Mouse (Mus musculus): ENCODE measurements at regions not wholly inside any gene's neighbourhood (a gene's known extent, or its start where the extent isn't known, plus 50 kb on each side); places are given as distances from the start of the nearest gene placed in this dataset.

- no peak overlapping the region for H3K4me2 ChIP-seq (ENCODE audit: low read depth, severe bottlenecking)
- no peaks in the 10 kb centered on the region for H3K9me3 ChIP-seq (ENCODE audit: control insufficient read depth, low read length)
- H3K27ac ChIP-seq (replicated peaks; ENCODE audit: low read depth, low read length) = no peak overlapping the region
- no peaks in the 10 kb centered on the region for H3K4me1 ChIP-seq (ENCODE audit: control insufficient read depth, insufficient read depth, low read length)
- H3K4me3 ChIP-seq (ENCODE audit: low read depth, low read length) = no peak overlapping the region
- no peaks in the 10 kb centered on the region for H3K36me3 ChIP-seq (ENCODE audit: control insufficient read depth, insufficient read depth, low read length)
- no peak overlapping the region for H3K9ac ChIP-seq (ENCODE audit: low read length)
- H3K27me3 ChIP-seq (ENCODE audit: control insufficient read depth, insufficient read depth, low read length) = no peaks in the 10 kb centered on the region
- DNase-seq (ENCODE audit: low spot score) (no peak), ATAC-seq (ENCODE audit: insufficient number of reproducible peaks, low FRiP score, low TSS enrichment, low read depth) (no peak)
- WGBS = 71% methylated on average over 2 of the region's 2 CpGs
Observed at GRCm38 (mm10) chr9:85432220-85432619, 105.1 kb upstream of the Tent5a start.

- H3K4me2 ChIP-seq (ENCODE audit: low read depth, severe bottlenecking) = no peak overlapping the region
- no peak overlapping the region for H3K27ac ChIP-seq (replicated peaks; ENCODE audit: low read depth, low read length)
- no peak overlapping the region for H3K9ac ChIP-seq (ENCODE audit: low read length)
- no peaks in the 10 kb centered on the region for H3K9me3 ChIP-seq (ENCODE audit: control insufficient read depth, low read length)
- no peaks in the 10 kb centered on the region for H3K4me1 ChIP-seq (ENCODE audit: control insufficient read depth, insufficient read depth, low read length)
- no peaks in the 10 kb centered on the region for H3K36me3 ChIP-seq (ENCODE audit: control insufficient read depth, insufficient read depth, low read length)
- no peaks in the 10 kb centered on the region for H3K27me3 ChIP-seq (ENCODE audit: control insufficient read depth, insufficient read depth, low read length)
- ATAC-seq (ENCODE audit: insufficient number of reproducible peaks, low FRiP score, low TSS enrichment, low read depth) (no peak), DNase-seq (ENCODE audit: low spot score) (no peak)
- H3K4me3 ChIP-seq (ENCODE audit: low read depth, low read length) = no peak overlapping the region
- WGBS = 81% methylated on average over 4 of the region's 4 CpGs
Observed at GRCm38 (mm10) chr9:85426809-85427208, 99.7 kb upstream of the Tent5a start.

- 88% methylated on average over 2 of the region's 2 CpGs for WGBS
- no peaks in the 10 kb centered on the region for H3K27me3 ChIP-seq (ENCODE audit: control insufficient read depth, insufficient read depth, low read length)
- no peak overlapping the region for H3K27ac ChIP-seq (replicated peaks; ENCODE audit: low read depth, low read length)
- no peak overlapping the region for H3K9ac ChIP-seq (ENCODE audit: low read length)
- H3K4me1 ChIP-seq (ENCODE audit: control insufficient read depth, insufficient read depth, low read length) = no peaks in the 10 kb centered on the region
- DNase-seq (ENCODE audit: low spot score) (no peak), ATAC-seq (ENCODE audit: insufficient number of reproducible peaks, low FRiP score, low TSS enrichment, low read depth) (no peak)
- no peaks in the 10 kb centered on the region for H3K36me3 ChIP-seq (ENCODE audit: control insufficient read depth, insufficient read depth, low read length)
- no peak overlapping the region for H3K4me2 ChIP-seq (ENCODE audit: low read depth, severe bottlenecking)
- H3K9me3 ChIP-seq (ENCODE audit: control insufficient read depth, low read length) = no peaks in the 10 kb centered on the region
- H3K4me3 ChIP-seq (ENCODE audit: low read depth, low read length) = no peak overlapping the region
Observed at GRCm38 (mm10) chr9:85423908-85424307, 96.8 kb upstream of the Tent5a start.

GRCm38 (mm10) chr9:85414391-85414790 lies 87.2 kb upstream of the Tent5a start:
- DNase-seq (ENCODE audit: low spot score) (no peak), ATAC-seq (ENCODE audit: insufficient number of reproducible peaks, low FRiP score, low TSS enrichment, low read depth) (no peak)
- 76% methylated on average over 1 of the region's 1 CpGs for WGBS
- H3K4me3 ChIP-seq (ENCODE audit: low read depth, low read length) = no peak overlapping the region
- no peaks in the 10 kb centered on the region for H3K27me3 ChIP-seq (ENCODE audit: control insufficient read depth, insufficient read depth, low read length)
- H3K9me3 ChIP-seq (ENCODE audit: control insufficient read depth, low read length) = no peaks in the 10 kb centered on the region
- no peak overlapping the region for H3K9ac ChIP-seq (ENCODE audit: low read length)
- H3K27ac ChIP-seq (replicated peaks; ENCODE audit: low read depth, low read length) = no peak overlapping the region
- H3K4me1 ChIP-seq (ENCODE audit: control insufficient read depth, insufficient read depth, low read length) = no peaks in the 10 kb centered on the region
- H3K4me2 ChIP-seq (ENCODE audit: low read depth, severe bottlenecking) = no peak overlapping the region
- H3K36me3 ChIP-seq (ENCODE audit: control insufficient read depth, insufficient read depth, low read length) = no peaks in the 10 kb centered on the region

DNA sequence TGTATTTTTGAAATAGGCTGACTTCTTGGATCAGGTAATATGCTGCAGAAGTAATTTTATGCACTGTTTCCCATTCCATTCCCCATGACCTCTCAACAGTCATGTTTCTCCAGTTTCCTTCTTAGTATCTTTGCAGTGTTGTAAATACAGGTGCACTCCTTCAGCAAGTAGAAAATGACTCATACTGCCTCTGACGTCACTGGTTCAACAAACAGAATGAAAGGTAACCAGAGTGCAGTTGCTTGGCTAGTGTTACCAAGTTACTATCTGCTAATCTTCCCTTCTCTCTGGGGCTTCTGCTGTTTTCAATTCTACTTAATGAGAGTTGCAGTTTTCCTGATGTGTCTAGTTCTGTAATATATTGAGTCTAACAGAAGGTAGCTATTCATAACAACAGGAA lies 86.7 kb upstream of the Tent5a start:
- Histone ChIP-seq H3K4me3 (ENCODE audit: low read depth, low read length) (no peak overlapping the region), H3K36me3 (ENCODE audit: control insufficient read depth, insufficient read depth, low read length) (no peaks in the 10 kb centered on the region), H3K9me3 (ENCODE audit: control insufficient read depth, low read length) (no peaks in the 10 kb centered on the region), H3K4me1 (ENCODE audit: control insufficient read depth, insufficient read depth, low read length) (no peaks in the 10 kb centered on the region), H3K9ac (ENCODE audit: low read length) (no peak overlapping the region), H3K27ac (replicated peaks; ENCODE audit: low read depth, low read length) (no peak overlapping the region), H3K4me2 (ENCODE audit: low read depth, severe bottlenecking) (no peak overlapping the region), H3K27me3 (ENCODE audit: control insufficient read depth, insufficient read depth, low read length) (no peaks in the 10 kb centered on the region)
- ATAC-seq (ENCODE audit: insufficient number of reproducible peaks, low FRiP score, low TSS enrichment, low read depth) (no peak), DNase-seq (ENCODE audit: low spot score) (no peak)
- WGBS = 59% methylated on average over 1 of the region's 1 CpGs

DNA sequence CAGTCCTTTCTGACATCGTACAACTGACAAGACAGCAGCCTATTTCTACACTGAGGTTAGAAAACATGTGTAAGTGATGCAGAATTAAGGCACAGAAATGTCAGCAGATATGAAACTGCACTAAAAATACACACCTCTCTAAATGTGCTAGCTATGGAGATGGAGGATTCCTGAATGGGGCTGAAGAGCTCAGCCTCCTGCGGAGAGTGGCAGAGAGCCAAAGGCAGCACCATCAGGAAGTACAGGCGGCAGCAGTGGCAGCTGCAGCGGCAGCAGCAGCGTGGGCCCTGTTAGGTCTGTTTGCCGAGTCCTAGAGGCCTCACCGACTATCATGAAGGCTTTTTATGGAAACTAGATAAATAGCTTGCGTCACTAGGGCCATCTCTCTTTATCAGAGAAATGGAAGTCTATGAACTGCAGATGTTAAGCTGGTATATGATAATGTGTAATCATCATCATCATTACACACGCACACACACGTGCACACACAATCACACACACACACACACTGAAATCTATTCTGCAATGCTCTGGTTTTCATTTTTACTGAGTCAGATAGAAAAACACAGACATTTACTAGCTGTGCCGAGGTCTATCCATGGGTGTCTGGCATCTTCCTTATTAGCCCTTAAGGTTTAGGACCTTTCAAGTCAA lies 83.6 kb upstream of the Tent5a start:
- no peak overlapping the region for H3K4me3 ChIP-seq (ENCODE audit: low read depth, low read length)
- H3K36me3 ChIP-seq (ENCODE audit: control insufficient read depth, insufficient read depth, low read length) = no peaks in the 10 kb centered on the region
- no peaks in the 10 kb centered on the region for H3K4me1 ChIP-seq (ENCODE audit: control insufficient read depth, insufficient read depth, low read length)
- no peaks in the 10 kb centered on the region for H3K9me3 ChIP-seq (ENCODE audit: control insufficient read depth, low read length)
- WGBS = 65% methylated on average over 11 of the region's 11 CpGs
- H3K4me2 ChIP-seq (ENCODE audit: low read depth, severe bottlenecking) = no peak overlapping the region
- DNase-seq (ENCODE audit: low spot score) (no peak), ATAC-seq (ENCODE audit: insufficient number of reproducible peaks, low FRiP score, low TSS enrichment, low read depth) (no peak)
- no peak overlapping the region for H3K9ac ChIP-seq (ENCODE audit: low read length)
- no peaks in the 10 kb centered on the region for H3K27me3 ChIP-seq (ENCODE audit: control insufficient read depth, insufficient read depth, low read length)
- no peak overlapping the region for H3K27ac ChIP-seq (replicated peaks; ENCODE audit: low read depth, low read length)

GRCm38 (mm10) chr9:85409974-85410506 lies 82.9 kb upstream of the Tent5a start:
- Histone ChIP-seq H3K36me3 (ENCODE audit: control insufficient read depth, insufficient read depth, low read length) (no peaks in the 10 kb centered on the region), H3K27me3 (ENCODE audit: control insufficient read depth, insufficient read depth, low read length) (no peaks in the 10 kb centered on the region), H3K4me1 (ENCODE audit: control insufficient read depth, insufficient read depth, low read length) (no peaks in the 10 kb centered on the region), H3K9me3 (ENCODE audit: control insufficient read depth, low read length) (no peaks in the 10 kb centered on the region), H3K4me3 (ENCODE audit: low read depth, low read length) (no peak overlapping the region), H3K4me2 (ENCODE audit: low read depth, severe bottlenecking) (no peak overlapping the region), H3K27ac (replicated peaks; ENCODE audit: low read depth, low read length) (no peak overlapping the region), H3K9ac (ENCODE audit: low read length) (no peak overlapping the region)
- DNase-seq (ENCODE audit: low spot score) (no peak), ATAC-seq (ENCODE audit: insufficient number of reproducible peaks, low FRiP score, low TSS enrichment, low read depth) (no peak)
- WGBS = 71% methylated on average over 4 of the region's 4 CpGs

GRCm38 (mm10) chr9:85408461-85408860 lies 81.3 kb upstream of the Tent5a start:
- ATAC-seq (ENCODE audit: insufficient number of reproducible peaks, low FRiP score, low TSS enrichment, low read depth) (peak; percentile 63; the same call in 1 of the 2 replicates), DNase-seq (ENCODE audit: low spot score) (peak; percentile 44)
- no peaks in the 10 kb centered on the region for H3K9me3 ChIP-seq (ENCODE audit: control insufficient read depth, low read length)
- H3K4me2 ChIP-seq (ENCODE audit: low read depth, severe bottlenecking) = no peak overlapping the region
- H3K27me3 ChIP-seq (ENCODE audit: control insufficient read depth, insufficient read depth, low read length) = no peaks in the 10 kb centered on the region
- H3K9ac ChIP-seq (ENCODE audit: low read length) = no peak overlapping the region
- no peak overlapping the region for H3K4me3 ChIP-seq (ENCODE audit: low read depth, low read length)
- no peaks in the 10 kb centered on the region for H3K36me3 ChIP-seq (ENCODE audit: control insufficient read depth, insufficient read depth, low read length)
- no peak overlapping the region for H3K27ac ChIP-seq (replicated peaks; ENCODE audit: low read depth, low read length)
- 28% methylated on average over 5 of the region's 5 CpGs for WGBS
- H3K4me1 ChIP-seq (ENCODE audit: control insufficient read depth, insufficient read depth, low read length) = no peaks in the 10 kb centered on the region

GRCm38 (mm10) chr9:85407592-85407991 lies 80.4 kb upstream of the Tent5a start:
- 94% methylated on average over 1 of the region's 1 CpGs for WGBS
- no peaks in the 10 kb centered on the region for H3K36me3 ChIP-seq (ENCODE audit: control insufficient read depth, insufficient read depth, low read length)

More at GRCm38 (mm10) chr9:85407592-85407991, 80.4 kb upstream of the Tent5a start:
- no peaks in the 10 kb centered on the region for H3K9me3 ChIP-seq (ENCODE audit: control insufficient read depth, low read length)
- H3K4me3 ChIP-seq (ENCODE audit: low read depth, low read length) = no peak overlapping the region
- H3K9ac ChIP-seq (ENCODE audit: low read length) = no peak overlapping the region
- no peak for DNase-seq (ENCODE audit: low spot score)
- no peak for ATAC-seq (ENCODE audit: insufficient number of reproducible peaks, low FRiP score, low TSS enrichment, low read depth)
- H3K4me1 ChIP-seq (ENCODE audit: control insufficient read depth, insufficient read depth, low read length) = no peaks in the 10 kb centered on the region
- no peaks in the 10 kb centered on the region for H3K27me3 ChIP-seq (ENCODE audit: control insufficient read depth, insufficient read depth, low read length)
- no peak overlapping the region for H3K27ac ChIP-seq (replicated peaks; ENCODE audit: low read depth, low read length)
- H3K4me2 ChIP-seq (ENCODE audit: low read depth, severe bottlenecking) = no peak overlapping the region

Data from limb, embryonic 11.5 days (tissue).